Mouse (Mus musculus) regulatory T cell (primary cell): ENCODE data around the gene Atg7.

Experiments used
- in situ Hi-C: fragments of 300-600 bp; cut with MboI, MseI; formaldehyde crosslinking; loops from one replicate; pipeline ENCODE4 v1.15.1; 2025; ENCODE audit warnings: high pct_unique_total_duplicates

The Atg7 gene

GRCm38 (mm10) chr6:114814199-114814881 is 171.4 kb downstream of the Atg7 start:
- in situ Hi-C loops: no loop called here

GRCm38 (mm10) chr6:114814882-114815650 is 172.2 kb downstream of the Atg7 start:
- in situ Hi-C loops: no loop called here

GRCm38 (mm10) chr6:114817948-114818347 is 175.1 kb downstream of the Atg7 start:
- in situ Hi-C loops: no loop called here

GRCm38 (mm10) chr6:114818471-114818870 is 175.6 kb downstream of the Atg7 start:
- in situ Hi-C loops: no loop called here

- in situ Hi-C loops: no loop called here
Measured at GRCm38 (mm10) chr6:114819971-114820481, 177.1 kb downstream of the Atg7 start.

- in situ Hi-C loops: no loop called here
Measured at GRCm38 (mm10) chr6:114821646-114822045, 178.7 kb downstream of the Atg7 start.

- in situ Hi-C loops: loop anchor here (5.0 kb wide), 1 partner anchor 85 kb away; no protein-coding TSS in a partner anchor
Measured at GRCm38 (mm10) chr6:114826889-114827288, 184.0 kb downstream of the Atg7 start.

- in situ Hi-C loops: loop anchor here (5.0 kb wide), 1 partner anchor 88 kb away; no protein-coding TSS in a partner anchor
Measured at GRCm38 (mm10) chr6:114829660-114830438, 187.0 kb downstream of the Atg7 start.

- in situ Hi-C loops: no loop called here
Measured at GRCm38 (mm10) chr6:114831807-114832206, 188.9 kb downstream of the Atg7 start.

GRCm38 (mm10) chr6:114833058-114833685 is 190.3 kb downstream of the Atg7 start:
- in situ Hi-C loops: no loop called here

GRCm38 (mm10) chr6:114833791-114834346 is 191.0 kb downstream of the Atg7 start:
- in situ Hi-C loops: no loop called here

GRCm38 (mm10) chr6:114835344-114835743 is 192.4 kb downstream of the Atg7 start:
- in situ Hi-C loops: no loop called here

GRCm38 (mm10) chr6:114835752-114836151 is 192.9 kb downstream of the Atg7 start:
- in situ Hi-C loops: no loop called here

- in situ Hi-C loops: no loop called here
Measured at GRCm38 (mm10) chr6:114836433-114836832, 193.5 kb downstream of the Atg7 start.

- in situ Hi-C loops: no loop called here
Measured at GRCm38 (mm10) chr6:114838872-114839271, 196.0 kb downstream of the Atg7 start.

GRCm38 (mm10) chr6:114840012-114840411 is 197.1 kb downstream of the Atg7 start:
- in situ Hi-C loops: loop anchor here (10.0 kb wide), 1 partner anchor 1495 kb away; the partner anchor contains the start of gene March8

GRCm38 (mm10) chr6:114842131-114842530 is 199.2 kb downstream of the Atg7 start:
- in situ Hi-C loops: loop anchor here (10.0 kb wide), 1 partner anchor 1493 kb away; the partner anchor contains the start of gene March8

- in situ Hi-C loops: loop anchor here (10.0 kb wide), 1 partner anchor 1492 kb away; the partner anchor contains the start of gene March8
Measured at GRCm38 (mm10) chr6:114842863-114843262, 200.0 kb downstream of the Atg7 start.

GRCm38 (mm10) chr6:114846153-114846772 is 203.4 kb downstream of the Atg7 start:
- in situ Hi-C loops: loop anchor here (10.0 kb wide), 1 partner anchor 1489 kb away; the partner anchor contains the start of gene March8

GRCm38 (mm10) chr6:114847582-114848174 is 204.8 kb downstream of the Atg7 start:
- in situ Hi-C loops: loop anchor here (10.0 kb wide), 1 partner anchor 1487 kb away; the partner anchor contains the start of gene March8
